In the genomic region with DNA sequence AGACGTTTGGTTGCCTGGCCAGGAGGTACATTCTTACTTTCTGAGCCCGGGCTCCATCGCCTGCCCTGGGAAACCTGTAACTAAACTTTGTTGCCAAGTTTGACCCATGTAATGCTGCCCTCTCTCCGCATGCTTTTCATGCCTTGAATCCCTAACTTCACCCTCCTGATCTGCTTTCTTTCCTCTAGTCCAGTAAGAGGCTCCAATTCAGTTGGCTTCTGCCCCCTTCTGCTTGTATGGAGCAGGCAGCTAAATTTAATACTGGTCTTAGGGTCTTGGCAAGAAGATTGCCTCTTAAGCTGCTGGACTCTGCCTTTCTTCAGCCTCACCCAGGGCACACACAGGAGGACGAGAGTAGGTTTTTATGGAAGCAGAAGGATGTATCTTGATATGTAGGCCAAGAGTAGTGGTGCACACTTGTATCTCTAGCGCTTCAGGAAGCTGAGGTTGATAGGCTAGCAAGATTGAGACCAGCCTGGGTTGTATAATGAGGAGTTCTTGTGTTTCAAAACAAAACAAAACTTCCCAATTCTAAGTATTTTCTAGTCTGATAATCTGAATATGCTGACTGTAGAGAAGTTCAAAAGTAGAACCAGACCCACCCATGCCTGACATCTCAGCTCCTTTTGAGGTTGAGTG, we compare ENCODE assay signal across 8 mouse cellular contexts. TPM values are rescaled to one million over a fixed set of nuclear protein-coding genes. Genes with fewer than 3 reads are reported as not detected.
DNase-seq lines count a peak whose midpoint lies in the region; ATAC-seq and TF ChIP-seq lines count a peak whose summit lies in the region.

No protein-coding gene starts in this region.

- peak overlapping the region; percentile 99 for H3K27ac ChIP-seq in heart, embryonic 13.5 days (replicated peaks)
- no peak overlapping the region for H3K27ac ChIP-seq in ES-E14 (ENCODE audit: insufficient read depth, low read depth, low read length, poor library complexity, severe bottlenecking)
- peak overlapping the region; percentile 98 for H3K27ac ChIP-seq in heart, postnatal 0 days (ENCODE audit: low read depth)

- H3K4me1 ChIP-seq in heart, embryonic 13.5 days = peaks cover 90% of the 10 kb centered on the region
- peaks cover 2 to 16% of the 10 kb centered on the region in 2 experiments; a peak in 3 of 4 replicates for H3K4me1 ChIP-seq in ES-E14 (ENCODE audit: control insufficient read depth in 2 of 2, insufficient read depth in 2 of 2, low read length in 2 of 2, poor library complexity in 1 of 2)
- peaks cover 70% of the 10 kb centered on the region for H3K4me1 ChIP-seq in heart, postnatal 0 days (ENCODE audit: control insufficient read depth, insufficient read depth)

- H3K4me2 ChIP-seq in heart, embryonic 13.5 days = peak overlapping the region; percentile 92
- H3K4me2 ChIP-seq in heart, postnatal 0 days (ENCODE audit: low read depth, low read length) = peak overlapping the region; percentile 67

- H3K9ac ChIP-seq in heart, embryonic 13.5 days = peak overlapping the region; percentile 84
- peak overlapping the region; percentile 75 for H3K9ac ChIP-seq in ES-E14 (ENCODE audit: insufficient read depth, low read depth, low read length, poor library complexity, severe bottlenecking)
- H3K9ac ChIP-seq in heart, postnatal 0 days (replicated peaks; ENCODE audit: low read depth, low read length) = peak overlapping the region; percentile 54; the same call in 1 of the 2 replicates

- ATAC-seq in heart, embryonic 13.5 days (ENCODE audit: extremely low read depth, insufficient number of reproducible peaks, low FRiP score, low TSS enrichment) = no peak
- ATAC-seq in heart, postnatal 0 days (ENCODE audit: insufficient read depth, low read depth) = peak; percentile 33
- ATAC-seq in megakaryocyte, adult 5-6 weeks (ENCODE audit: poor library complexity, severe bottlenecking) = peak; percentile 13

- H3K9me3 ChIP-seq in heart, embryonic 13.5 days = no peaks in the 10 kb centered on the region
- no peaks in the 10 kb centered on the region for H3K9me3 ChIP-seq in ES-E14 (ENCODE audit: control insufficient read depth, insufficient read depth, low read depth, low read length)
- no peaks in the 10 kb centered on the region for H3K9me3 ChIP-seq in heart, postnatal 0 days (replicated peaks; ENCODE audit: control insufficient read depth, low read length)

- WGBS in heart, embryonic 13.5 days = 13% methylated on average over 6 of the region's 6 CpGs
- 8% methylated on average over 6 of the region's 6 CpGs for WGBS in heart, postnatal 0 days

- TF ChIP-seq EP300 in heart, postnatal 0 days (IDR thresholded peaks at IDR 0.05; ENCODE audit: low read depth) = no peak

- TF ChIP-seq CTCF in heart, postnatal 0 days (IDR thresholded peaks at IDR 0.05; ENCODE audit: low read depth) = peak; percentile 23

- no peaks in the 10 kb centered on the region for H3K36me3 ChIP-seq in heart, embryonic 13.5 days
- no peaks in the 10 kb centered on the region for H3K36me3 ChIP-seq in ES-E14 (ENCODE audit: control insufficient read depth, insufficient read depth, low read length, poor library complexity, severe bottlenecking)
- no peaks in the 10 kb centered on the region for H3K36me3 ChIP-seq in heart, postnatal 0 days (replicated peaks; ENCODE audit: control insufficient read depth, insufficient read depth, low read length)

- in situ Hi-C loops in ES-E14 (cut with MboI; ENCODE audit: low sequenced_read_pairs in 2 of 2, unreplicated experiment in 2 of 2) = no loop called here

- no peak for DNase-seq in heart, adult 8-10 months (ENCODE audit: low spot score)
- DNase-seq in ES-E14 (ENCODE audit: low read depth, low spot score) = no peak
- DNase-seq in heart, postnatal 0 days (ENCODE audit: low spot score) = peak; percentile 41
- DNase-seq in adrenal gland, adult (ENCODE audit: inconsistent age in 2 of 2, low spot score in 1 of 2) = no peak
- DNase-seq in right cerebral cortex, postnatal 10 days (ENCODE audit: low spot score in 2 of 2) = no peak
- DNase-seq in cerebellum, adult 11 months = no peak

- H3K4me3 ChIP-seq in heart, embryonic 13.5 days = peak overlapping the region; percentile 61
- H3K4me3 ChIP-seq in ES-E14 (ENCODE audit: insufficient read depth in 1 of 2, low read depth in 1 of 2, low read length in 2 of 2, poor library complexity in 1 of 2, severe bottlenecking in 1 of 2) = peak overlapping the region; percentile 62 to 84
- peak overlapping the region; percentile 42 for H3K4me3 ChIP-seq in heart, postnatal 0 days (ENCODE audit: low read depth, low read length)

- no peaks in the 10 kb centered on the region for H3K27me3 ChIP-seq in heart, embryonic 13.5 days (replicated peaks)
- H3K27me3 ChIP-seq in heart, postnatal 0 days (ENCODE audit: control insufficient read depth, insufficient read depth, low read length) = no peaks in the 10 kb centered on the region

TF ChIP-seq in ES-E14, 5 proteins besides CTCF, POLR2A, EP300 and RAD21:
- TF ChIP-seq ZC3H11A (IDR thresholded peaks at IDR 0.05; ENCODE audit: borderline replicate concordance, low read depth, low read length) (no peak), CHD2 (IDR thresholded peaks at IDR 0.05; ENCODE audit: low read depth, low read length) (no peak), ZNF384 (IDR thresholded peaks at IDR 0.05; ENCODE audit: low read depth, low read length) (no peak), HCFC1 (IDR thresholded peaks at IDR 0.05; ENCODE audit: borderline replicate concordance, insufficient read depth, low read length) (no peak), MAFK (IDR thresholded peaks at IDR 0.05; ENCODE audit: insufficient read depth, low read depth, low read length) (no peak)
TF ChIP-seq in ES-E14: peak in this region for 0.

RNA-seq across cellular contexts. Expression of gene Rai1, which starts 10.9 kb away (rescaled TPM):
- 16.1 and 18.2 TPM in 2 replicates for polyA plus RNA-seq in heart, embryonic 13.5 days (2015; fragmentation: Nextera tagmentation; extraction: Ambion mirVana)
- 10 to 100 TPM; 20.4 to 25.3 (median 22.5) TPM for total RNA-seq in heart, adult 8-10 months (2022)
- 15.5 and 21.0 TPM in 2 replicates for total RNA-seq in ES-E14 (2012; rRNA removed)
- total RNA-seq in heart, postnatal 0 days (2014; rRNA removed; ENCODE audit: low replicate concordance) = 22.5 and 28.1 TPM in 2 replicates
- 9.1 and 10.2 TPM in 2 replicates for polyA plus RNA-seq in heart, postnatal 0 days (2015; fragmentation: Nextera tagmentation; extraction: Ambion mirVana)
- 13.9 and 14.2 TPM in 2 replicates for total RNA-seq in megakaryocyte, adult 5-6 weeks (2015)
- 7.8 TPM in 2 replicates for total RNA-seq in megakaryocyte, adult 5-6 weeks (2017)
